Mouse (Mus musculus): ENCODE results near the gene Gpd2.
A peak's percentile ranks its signal among the peaks of the same experiment; 100 is the strongest.

Gpd2 gene

DNA sequence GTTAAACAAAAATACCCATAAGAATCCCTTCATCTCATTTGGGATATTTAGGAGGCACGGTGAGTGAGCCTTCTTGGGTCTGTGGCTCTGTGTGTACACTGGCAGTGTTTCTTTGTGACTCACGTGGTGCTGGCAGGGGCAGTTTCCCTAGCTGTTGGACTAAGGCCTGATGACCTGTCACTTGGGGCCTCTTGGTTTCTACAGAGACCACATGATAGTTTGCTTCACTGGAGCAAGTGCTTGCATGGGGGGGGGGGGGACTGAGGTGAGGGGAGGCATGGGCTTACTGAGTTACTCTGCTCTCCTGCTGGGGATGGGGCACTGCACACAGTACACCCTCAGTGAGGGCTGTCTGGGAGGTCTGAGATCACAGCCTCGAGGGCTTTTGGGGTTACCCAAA is 64.1 kb downstream of the Gpd2 start:
- DNase-seq (ENCODE audit: low read depth, low spot score): no peak

DNA sequence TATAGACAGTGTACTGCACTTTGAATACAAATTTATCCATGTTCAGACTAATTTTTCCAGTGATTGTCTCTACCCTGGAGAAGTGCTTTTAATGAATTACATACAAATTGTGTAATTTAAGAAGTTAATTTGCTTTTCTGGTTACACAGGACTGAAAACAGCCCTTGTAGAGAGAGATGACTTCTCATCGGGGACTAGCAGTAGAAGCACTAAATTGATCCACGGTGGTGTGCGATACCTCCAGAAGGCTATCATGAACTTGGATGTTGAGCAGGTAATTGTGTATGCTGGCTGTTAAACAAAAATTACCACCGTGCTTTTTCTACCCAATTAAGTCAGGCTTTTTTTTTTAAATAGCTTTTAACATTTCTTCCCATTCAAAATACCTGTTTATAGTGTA is 66.8 kb downstream of the Gpd2 start:
- no peak for DNase-seq (ENCODE audit: low read depth, low spot score)

DNA sequence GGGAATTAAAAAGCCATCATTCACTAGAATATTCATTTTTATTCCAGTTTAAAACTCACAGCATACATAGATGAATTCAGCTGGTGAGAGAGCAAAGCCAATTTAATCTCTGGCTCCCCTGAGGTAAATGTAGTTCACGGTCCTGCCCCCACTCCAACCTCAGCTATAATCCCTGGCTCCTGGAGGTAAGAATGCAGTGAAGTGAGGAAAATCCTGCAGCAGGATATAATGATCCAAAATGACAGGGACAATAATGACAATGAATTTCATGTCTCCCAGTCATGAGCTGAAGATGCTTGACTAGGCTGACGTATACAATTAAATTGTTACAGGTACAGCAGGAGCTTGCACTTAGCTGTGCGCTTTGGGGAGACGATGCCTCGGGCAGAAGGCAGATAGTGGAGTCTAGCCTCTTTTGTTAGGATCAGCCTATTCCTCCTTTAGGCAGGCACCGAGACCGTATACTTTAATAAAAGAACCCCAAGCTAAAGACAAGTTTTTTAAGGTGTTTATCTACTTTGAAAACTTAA is 74.9 kb downstream of the Gpd2 start:
- no peak for DNase-seq (ENCODE audit: low read depth, low spot score)

DNA sequence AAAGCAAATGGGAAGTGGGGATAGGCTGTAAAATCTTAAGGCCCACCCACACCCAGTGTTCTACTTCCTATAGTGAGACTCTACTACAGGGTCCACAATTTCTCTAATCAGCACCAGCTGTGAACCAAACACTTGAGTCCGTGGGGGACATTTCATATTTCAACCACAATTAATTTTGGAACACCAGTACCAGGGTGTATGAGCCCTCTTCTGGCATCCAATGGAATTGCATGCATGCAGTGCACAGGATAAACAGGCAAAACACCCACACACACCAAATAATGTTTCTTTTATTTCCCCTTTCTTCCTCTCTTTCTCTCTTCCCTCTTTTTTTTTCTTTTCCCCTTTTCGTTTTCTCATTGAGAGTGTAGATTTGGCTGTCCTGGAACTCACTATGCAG is 78.6 kb downstream of the Gpd2 start:
- peak; percentile 33 for DNase-seq (ENCODE audit: low read depth, low spot score)

DNA sequence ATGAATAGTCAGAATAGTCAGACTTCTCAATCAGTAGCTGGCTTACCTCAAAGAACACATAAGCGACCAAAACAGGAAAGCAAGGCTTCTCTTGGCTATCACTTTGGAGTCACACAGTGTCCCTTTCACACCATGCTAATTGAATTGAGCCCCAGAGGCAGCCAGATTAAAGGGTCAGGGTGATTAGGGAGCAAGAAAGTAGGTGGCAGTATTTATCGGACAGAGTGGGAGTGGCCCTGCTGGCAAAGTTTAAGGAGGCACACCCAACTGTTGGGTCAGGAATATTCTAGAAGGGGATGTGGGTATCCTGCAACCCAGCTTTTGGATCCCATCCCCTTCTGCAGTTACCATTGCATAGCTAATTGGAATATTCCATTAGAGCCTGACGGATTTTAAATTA is 80.9 kb downstream of the Gpd2 start:
- no peak for DNase-seq (ENCODE audit: low read depth, low spot score)

DNA sequence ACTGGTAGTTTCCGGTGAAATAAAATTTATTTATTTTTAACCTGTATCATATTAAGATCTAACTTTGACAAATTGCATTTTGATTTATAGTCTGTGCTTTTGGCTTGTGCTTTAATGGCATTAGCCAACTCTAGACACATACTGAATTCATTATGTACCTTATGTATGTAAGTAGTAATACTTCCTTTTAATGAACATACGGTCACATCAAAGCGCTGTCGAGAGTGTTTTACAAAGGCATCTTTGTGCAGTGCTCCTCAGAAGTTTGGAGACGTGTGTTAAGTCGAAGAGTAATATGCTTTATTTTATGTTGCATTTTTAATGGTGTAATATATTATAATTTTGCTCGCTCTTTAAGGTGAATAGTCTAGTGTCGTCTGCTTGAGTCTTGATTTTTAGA is 88.7 kb downstream of the Gpd2 start:
- no peak for DNase-seq (ENCODE audit: low read depth, low spot score)

DNA sequence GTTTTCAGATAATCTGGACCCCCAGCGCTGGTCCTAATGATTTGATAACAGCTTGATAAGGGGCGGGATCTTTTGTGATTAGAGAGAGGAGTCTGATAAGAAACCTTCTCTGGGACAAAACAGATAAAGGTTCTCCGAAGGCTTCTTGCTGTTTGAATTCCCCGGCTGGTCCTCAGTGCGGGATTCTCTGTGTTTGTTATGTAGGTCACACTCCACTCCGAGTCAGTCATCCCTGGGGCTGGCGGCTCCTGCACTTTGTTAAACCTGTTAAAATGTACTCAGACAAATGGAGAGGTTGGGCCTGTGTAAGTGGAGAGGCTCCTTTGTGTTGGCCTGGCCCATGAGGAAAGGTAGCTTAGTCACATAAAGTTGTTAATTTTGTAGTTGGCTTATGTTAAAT is 91.9 kb downstream of the Gpd2 start:
- DNase-seq (ENCODE audit: low read depth, low spot score): no peak

DNA sequence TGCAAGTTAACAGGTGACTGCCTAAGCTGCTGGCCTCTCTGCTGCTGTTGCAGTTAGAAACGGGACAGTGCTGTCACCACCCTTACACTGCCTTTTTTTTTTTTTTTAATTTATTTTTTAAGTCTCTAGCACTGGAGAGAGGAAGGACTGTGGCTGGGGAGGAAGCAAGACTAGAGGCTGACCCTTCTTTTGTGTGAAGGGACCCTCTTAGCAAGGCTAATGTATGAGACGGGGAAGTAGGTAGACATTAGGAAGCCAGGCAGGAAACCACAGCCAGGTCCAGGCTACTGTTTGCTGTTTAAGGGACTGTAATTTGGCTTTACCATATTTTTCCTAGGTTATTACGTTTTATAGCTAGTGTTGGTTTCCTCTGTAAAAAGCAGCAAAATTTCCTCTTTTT is 93.4 kb downstream of the Gpd2 start:
- DNase-seq (ENCODE audit: low read depth, low spot score): no peak

DNA sequence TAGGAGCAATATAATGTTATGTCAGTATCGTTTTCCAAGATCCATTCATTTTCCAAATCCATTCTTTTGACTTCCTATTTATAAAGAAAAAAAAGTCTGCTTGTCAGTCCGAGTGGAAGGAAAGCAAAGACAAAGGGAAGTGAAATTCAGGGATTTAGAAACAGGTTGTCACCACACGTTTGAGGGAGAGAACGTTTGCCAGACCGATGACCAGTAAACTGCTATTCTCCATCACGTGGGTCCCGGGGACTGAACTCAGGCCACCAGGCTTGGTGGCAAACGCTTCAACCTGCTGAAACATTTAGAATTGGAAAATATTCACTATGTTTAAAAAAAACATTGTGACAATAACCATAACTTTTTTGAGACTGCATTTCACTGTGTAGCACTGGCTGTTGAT is 93.8 kb downstream of the Gpd2 start:
- DNase-seq (ENCODE audit: low read depth, low spot score): no peak

DNA sequence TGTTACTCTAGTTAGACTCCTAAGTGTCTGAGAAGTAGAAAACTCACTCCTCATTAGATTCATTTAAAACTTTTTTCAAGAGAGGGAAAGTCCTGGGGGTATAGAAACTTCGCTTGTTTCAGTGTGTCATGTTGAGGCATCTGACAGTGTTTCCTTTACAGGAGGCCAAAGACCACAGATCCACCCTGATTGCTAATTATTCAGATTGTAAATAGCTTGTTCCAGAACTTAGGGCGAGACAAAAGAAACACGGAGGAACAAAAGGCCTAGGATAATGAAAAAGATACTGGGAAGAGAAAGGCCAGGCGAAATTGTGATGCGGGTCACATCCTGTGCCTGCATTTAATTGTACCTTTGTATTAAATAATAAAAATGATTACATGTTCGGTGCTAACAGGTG is 96.0 kb downstream of the Gpd2 start:
- peak; percentile 67 for DNase-seq (ENCODE audit: low read depth, low spot score)

DNA sequence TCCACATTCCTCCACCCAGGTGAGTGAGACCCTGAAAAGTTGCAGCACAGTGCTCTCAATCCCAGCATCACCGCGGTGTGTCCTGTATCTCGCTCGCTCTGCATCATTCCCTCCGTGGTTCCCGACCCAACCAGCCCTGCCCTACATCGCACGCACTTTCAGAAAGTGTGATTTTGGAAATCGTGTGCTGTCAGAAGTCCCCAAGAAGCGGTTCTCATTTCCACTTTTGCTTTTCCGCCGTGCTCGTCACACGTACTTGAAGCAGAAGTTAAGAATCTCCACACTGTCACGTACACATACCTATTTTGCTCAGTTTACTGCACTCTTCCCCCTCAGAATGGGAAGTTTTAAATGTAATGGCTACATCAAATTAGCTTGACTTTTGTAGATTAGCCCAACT is 98.0 kb downstream of the Gpd2 start:
- no peak for DNase-seq (ENCODE audit: low read depth, low spot score)

DNA sequence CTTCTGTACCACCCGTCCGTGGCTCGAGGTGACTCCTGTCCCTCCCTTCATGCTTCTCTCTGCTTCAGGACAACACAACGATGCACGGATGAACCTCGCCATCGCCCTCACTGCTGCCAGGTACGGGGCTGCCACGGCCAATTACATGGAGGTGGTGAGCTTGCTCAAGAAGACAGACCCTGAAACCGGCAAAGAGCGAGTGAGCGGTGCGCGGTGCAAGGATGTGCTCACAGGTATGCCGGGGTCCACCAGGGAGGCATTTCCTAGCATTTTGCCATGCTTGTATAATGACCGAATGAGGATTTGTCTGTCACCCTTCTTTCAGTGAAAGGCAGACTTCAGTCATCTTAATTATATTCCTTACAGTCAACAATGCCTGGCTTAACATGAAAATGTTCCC is 101.3 kb downstream of the Gpd2 start:
- DNase-seq (ENCODE audit: low read depth, low spot score): no peak

DNA sequence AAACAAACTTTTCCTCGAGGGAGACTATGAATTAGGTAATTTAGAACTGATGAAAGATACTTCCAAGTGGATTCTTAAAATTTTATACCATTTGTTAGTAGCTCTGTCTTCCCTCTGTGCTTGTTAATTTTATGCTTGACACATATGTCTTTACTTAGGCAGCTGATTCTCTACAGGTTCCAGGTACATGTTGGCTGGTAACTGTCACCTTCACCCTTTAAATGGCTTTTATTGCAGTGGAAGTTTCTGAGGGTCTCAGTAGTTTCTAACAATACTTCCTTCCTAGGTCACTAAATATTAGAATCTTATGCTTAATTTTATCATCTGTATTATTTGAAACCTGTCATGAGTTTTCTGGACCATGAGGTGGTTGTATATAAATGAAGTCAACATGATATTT is 105.5 kb downstream of the Gpd2 start:
- no peak for DNase-seq (ENCODE audit: low read depth, low spot score)

DNA sequence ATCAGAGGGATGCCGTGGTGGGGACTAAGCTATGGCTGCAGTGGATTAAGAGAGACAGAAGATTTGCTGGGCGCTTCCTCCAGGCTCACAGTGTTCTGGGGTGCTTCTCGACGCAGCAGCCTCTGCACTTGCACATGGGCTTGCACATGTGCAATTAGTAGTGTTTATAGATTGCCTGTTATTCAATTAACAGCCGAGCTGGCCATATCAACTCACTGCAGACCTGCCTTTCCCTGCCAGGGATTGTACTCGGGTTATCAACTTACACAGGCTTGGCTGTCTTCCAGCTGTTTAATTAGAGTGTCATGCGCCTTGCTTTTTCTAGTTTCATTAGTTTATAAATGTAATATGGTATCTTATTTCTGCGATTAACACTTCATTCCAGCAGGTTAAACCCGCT is 113.2 kb downstream of the Gpd2 start:
- no peak for DNase-seq (ENCODE audit: low read depth, low spot score)

DNA sequence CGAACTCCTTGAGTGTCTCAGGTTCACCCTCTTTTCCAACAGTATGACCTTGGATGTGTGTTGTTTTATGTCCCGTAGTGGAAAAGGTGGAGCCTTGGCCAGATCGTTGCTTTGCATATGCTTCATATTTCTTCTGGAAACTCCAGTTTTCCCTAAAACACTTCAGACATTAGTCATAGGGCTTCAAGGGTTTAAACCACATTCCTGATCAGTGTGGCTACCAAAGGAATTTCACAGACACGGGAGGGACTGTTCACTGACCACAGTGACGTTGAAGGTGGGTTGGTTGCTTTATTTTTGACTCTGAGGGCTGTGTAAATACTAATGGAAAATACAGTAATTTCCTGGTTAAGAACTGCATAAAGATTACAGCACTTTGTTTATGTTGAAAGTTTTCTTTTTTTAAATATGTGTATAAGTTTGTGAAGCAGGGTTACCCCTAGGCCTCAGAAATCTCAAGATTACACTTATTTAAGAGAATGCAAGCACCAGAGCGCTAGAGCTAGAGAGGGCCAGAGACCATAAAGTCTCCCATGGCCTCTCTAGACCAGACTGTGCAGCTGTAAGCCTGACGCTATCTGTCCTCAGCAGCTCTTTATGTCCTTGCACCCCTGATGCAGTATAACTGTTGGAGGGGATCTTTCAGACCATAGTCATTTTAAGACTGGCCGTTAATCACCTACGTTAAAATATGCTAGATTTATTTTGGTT is 116.4 kb downstream of the Gpd2 start:
- no peak for DNase-seq (ENCODE audit: low read depth, low spot score)

DNA sequence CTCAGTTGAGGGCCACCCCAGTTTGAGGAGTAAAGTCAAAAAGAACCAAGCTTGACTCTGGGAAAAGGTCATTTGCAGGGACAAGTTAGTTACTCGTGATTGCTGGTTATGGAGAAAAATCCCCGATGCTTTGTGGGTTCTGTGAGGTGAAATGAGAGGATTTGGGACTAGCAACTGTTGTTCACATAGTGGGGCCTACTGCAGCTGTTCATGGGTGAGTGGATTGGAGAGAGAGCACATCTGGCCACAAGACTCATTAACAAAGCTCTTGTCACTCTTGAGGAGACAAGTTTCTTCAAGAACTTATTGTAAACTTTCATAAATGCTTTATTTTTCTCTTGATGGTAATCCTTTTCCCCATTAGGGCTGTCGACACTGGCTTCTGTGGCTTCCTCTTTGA is 117.4 kb downstream of the Gpd2 start:
- no peak for DNase-seq (ENCODE audit: low read depth, low spot score)

DNA sequence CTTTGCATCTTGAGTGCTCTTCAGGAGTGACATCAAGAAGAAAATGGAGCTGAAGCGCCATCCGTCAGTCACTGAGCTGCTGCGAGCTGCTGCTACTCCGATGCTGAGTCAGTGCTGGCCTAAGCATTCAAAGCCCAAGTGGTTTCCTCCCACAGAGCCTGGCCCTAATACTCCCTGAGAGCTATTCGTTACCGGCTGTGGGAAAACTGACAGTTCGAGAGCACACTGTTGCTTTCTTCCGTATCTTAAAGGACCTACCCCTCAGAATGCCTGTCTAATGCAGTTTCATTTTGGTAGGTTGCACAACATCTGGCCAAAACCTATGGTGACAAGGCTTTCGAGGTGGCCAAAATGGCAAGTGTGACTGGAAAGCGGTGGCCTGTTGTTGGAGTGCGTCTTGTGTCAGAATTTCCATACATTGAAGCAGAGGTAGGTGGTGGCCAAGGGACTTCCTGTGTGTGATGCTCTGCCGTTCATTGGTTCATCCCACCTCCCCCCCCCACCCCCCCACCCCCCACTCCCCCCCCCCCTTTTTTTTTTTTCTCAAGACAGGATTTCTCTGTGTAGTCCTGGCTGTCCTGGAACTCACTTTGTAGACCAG is 118.9 kb downstream of the Gpd2 start:
- peak; percentile 31 for DNase-seq (ENCODE audit: low read depth, low spot score)

DNA sequence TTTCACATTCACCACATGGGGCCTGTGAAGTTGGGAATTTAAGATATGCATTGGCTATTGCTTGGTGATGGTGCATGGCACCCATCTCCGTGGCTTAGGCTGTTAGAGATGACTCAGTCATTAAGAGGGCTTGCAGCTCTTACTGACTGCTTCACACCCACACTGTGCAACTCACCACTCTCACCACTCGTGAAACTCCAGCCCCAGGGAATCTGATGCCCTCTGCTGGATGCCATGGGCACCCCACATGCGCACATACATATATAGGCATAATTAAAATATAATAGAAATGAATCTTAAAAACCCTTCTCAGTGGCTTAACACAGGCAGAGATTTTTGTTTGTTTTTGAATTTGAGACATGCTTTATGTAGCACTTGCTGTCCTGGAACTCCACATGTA is 125.1 kb downstream of the Gpd2 start:
- DNase-seq (ENCODE audit: low read depth, low spot score): peak; percentile 30

DNA sequence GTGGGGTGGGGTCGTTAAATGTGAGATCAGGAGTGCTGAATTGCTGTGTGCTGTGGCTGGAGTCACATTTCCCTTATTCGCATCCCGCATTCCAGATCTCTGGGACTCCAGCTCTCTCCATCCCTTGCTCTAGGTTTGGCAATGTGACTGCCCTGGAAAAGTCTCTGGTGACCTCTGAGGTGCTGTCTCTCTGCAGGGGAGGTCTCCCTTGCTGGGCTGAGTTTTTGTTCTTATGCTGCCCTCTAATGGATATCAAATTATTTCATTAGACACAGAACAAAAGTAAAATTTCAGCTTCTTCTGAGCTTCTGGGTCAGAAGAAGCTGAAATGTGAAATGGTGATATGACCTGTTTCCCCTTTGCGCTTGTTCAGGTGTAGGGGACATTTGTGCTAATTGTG is 137.2 kb downstream of the Gpd2 start:
- peak; percentile 35 for DNase-seq (ENCODE audit: low read depth, low spot score)

DNA sequence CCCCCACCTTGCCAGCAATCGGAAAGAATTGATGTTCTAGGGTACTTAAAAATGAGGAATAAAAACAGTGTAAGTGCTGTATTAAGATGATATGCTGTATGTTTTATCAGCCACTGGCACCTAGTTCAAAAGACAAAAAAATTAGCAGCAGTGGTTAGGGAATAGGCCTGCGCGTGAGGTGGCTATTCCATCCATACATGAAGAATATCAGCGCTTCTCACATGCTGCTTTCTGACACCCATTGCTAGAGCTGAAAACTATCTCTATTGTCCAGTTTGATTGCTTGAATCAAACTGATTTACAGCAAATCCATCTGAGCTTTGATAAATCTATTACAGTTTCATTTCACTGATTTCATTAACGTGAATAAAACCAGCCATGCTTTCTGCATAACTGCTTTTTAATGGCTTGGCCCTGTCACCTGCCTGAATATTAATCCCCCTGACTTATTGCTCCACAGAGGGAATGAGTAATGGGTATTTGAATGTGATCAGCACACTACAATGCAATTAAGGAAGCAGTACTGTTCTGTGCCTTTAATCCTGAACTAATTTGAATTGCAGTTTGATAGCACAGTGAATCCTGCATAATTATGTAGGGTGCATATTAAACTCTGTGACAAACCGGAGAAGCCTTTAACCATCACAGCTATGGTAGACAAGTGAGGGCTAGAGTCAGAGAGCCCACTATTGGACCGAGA is 137.9 kb downstream of the Gpd2 start:
- DNase-seq (ENCODE audit: low read depth, low spot score): no peak

DNA sequence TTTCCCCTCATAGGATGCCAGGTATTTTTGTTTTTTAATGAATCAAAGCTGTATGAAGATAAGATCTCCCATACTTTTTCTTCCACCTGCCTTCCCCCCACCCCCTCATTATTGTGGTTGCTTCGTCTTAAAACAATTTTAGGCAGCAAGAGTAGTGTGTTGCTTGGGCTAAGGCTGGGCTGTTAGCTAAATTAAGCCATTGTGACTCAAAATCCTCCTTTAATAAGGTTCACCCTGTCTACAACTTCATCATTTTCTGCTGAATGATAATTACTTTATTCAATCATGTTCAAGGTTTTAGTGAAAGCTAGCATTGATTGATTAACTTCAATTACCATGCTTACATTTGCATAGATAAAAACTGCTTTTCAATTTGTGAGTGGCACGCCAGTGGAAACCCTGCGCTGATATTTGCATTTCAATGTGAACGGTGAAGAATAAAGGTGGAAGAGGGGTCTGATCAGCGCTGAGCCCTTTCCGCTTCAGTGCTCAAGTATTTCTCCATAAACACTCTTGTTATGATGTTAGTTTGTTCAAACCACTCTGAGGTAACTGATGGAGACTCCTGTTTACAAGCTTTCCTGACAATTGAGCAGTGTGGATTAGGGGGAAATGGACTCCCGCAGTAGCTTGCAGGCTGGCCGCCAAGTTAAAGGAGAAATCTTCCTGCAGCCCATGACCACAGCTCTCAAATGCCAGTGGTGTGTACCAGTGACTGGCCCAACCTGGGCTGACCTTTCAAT is 140.9 kb downstream of the Gpd2 start:
- peak; percentile 54 for DNase-seq (ENCODE audit: low read depth, low spot score)

DNA sequence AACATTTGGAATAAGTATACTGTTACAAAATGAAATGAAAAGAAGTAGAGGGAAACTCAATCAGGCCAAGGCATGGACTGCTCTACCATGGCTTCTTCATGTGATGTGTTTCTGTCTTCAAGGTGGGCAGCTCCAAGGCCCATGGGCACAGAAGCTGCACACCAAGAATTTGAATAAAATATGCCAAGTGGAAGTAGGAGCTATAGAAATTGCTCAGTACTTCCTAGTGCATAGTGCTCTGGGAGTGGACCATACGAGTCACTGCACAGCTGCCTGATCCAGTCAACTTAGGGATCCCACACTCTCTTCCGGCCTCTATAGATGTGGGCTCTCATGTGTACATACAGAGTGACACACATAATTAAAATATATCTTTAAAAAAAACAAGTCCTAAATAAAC is 147.2 kb downstream of the Gpd2 start:
- no peak for DNase-seq (ENCODE audit: low read depth, low spot score)

Data from R1 (cell line).